Mouse (Mus musculus) CH12.LX (cell line): ENCODE measurements around the gene Tsen54. TPM values are rescaled to one million over a fixed set of nuclear protein-coding genes. Genes with fewer than 3 reads are reported as not detected.

Source experiments
- DNase-seq: peaks from one replicate; pipeline ENCODE4 v3.0.0-alpha.2; 2013; ENCODE audit errors: extremely low read depth
- H3K27ac ChIP-seq: 2 replicates; pipeline ENCODE4 v1.5.1; 2012; ENCODE audit warnings: low read depth, mild to moderate bottlenecking, control low read depth, moderate library complexity; ENCODE audit not compliant: insufficient read depth
- H3K27me3 ChIP-seq: replicated peaks from 2 replicates; pipeline ENCODE3; 2012; ENCODE audit warnings: inconsistent platforms
- H3K36me3 ChIP-seq, 2 experiments: replicated peaks in 1 of 2; 2 replicates each; pipeline versions ENCODE3 to v1.6.1; 2012; ENCODE audit warnings: inconsistent platforms in 1 of 2, low read length in 1 of 2, mild to moderate bottlenecking in 1 of 2, mixed read lengths in 1 of 2, moderate library complexity in 1 of 2; ENCODE audit not compliant: control insufficient read depth in 1 of 2, insufficient read depth in 1 of 2
- H3K4me1 ChIP-seq, 2 experiments: 2 replicates each; pipeline ENCODE4 v1.6.1; 2012; ENCODE audit warnings: inconsistent platforms in 1 of 2, moderate library complexity in 1 of 2; ENCODE audit not compliant: insufficient read depth in 2 of 2, control insufficient read depth in 1 of 2
- H3K4me2 ChIP-seq: 2 replicates; pipeline ENCODE4 v1.6.1; 2012; ENCODE audit warnings: low read depth, mild to moderate bottlenecking, control low read depth; ENCODE audit not compliant: poor library complexity, insufficient read depth, severe bottlenecking
- H3K4me3 ChIP-seq, 3 experiments: fragments of 150-350 bp in 1 of 3; sonication (generic) in 1 of 3; replicated peaks in 1 of 3; 2 replicates each; pipeline versions ENCODE3 to v1.5.1; 2011 to 2012; ENCODE audit warnings: low read depth in 2 of 3, low read length in 2 of 3, mild to moderate bottlenecking in 2 of 3, moderate library complexity in 2 of 3, control low read depth in 1 of 3, improper control_type of control experiment in 1 of 3, inconsistent platforms in 1 of 3, mixed read lengths in 1 of 3; ENCODE audit not compliant: poor library complexity in 1 of 3
- H3K79me2 ChIP-seq: replicated peaks from 2 replicates; pipeline ENCODE4 v1.6.1; 2012; ENCODE audit warnings: mild to moderate bottlenecking, moderate library complexity; ENCODE audit not compliant: control insufficient read depth, poor library complexity, insufficient read depth, severe bottlenecking; ENCODE audit errors: extremely low read depth
- H3K9ac ChIP-seq: 2 replicates; pipeline ENCODE4 v1.6.1; 2012; ENCODE audit warnings: low read depth, mild to moderate bottlenecking, control low read depth, moderate library complexity; ENCODE audit not compliant: insufficient read depth
- H3K9me3 ChIP-seq: replicated peaks from 2 replicates; pipeline ENCODE3; 2012; ENCODE audit warnings: low read length, inconsistent platforms, mixed read lengths
- BHLHE40 ChIP-seq: IDR thresholded peaks from 2 replicates; pipeline ENCODE4 v1.6.1; 2011; ENCODE audit warnings: mild to moderate bottlenecking, low read depth, low read length, improper control_type of control experiment
- CHD1 ChIP-seq: IDR thresholded peaks from 2 replicates; pipeline ENCODE4 v1.6.1; 2012; ENCODE audit warnings: low read depth, low read length, improper control_type of control experiment, inconsistent platforms
- CHD2 ChIP-seq: IDR thresholded peaks from 2 replicates; pipeline ENCODE4 v1.6.1; 2011; ENCODE audit warnings: low read length, improper control_type of control experiment
- CTCF ChIP-seq, 2 experiments: IDR thresholded peaks in 1 of 2; conservative IDR thresholded peaks in 1 of 2; 2 replicates each; pipeline ENCODE4 v1.5.1; 2011 to 2012; ENCODE audit warnings: low read depth in 2 of 2, low read length in 2 of 2, improper control_type of control experiment in 1 of 2, inconsistent platforms in 1 of 2, mild to moderate bottlenecking in 1 of 2, moderate library complexity in 1 of 2
- E2F4 ChIP-seq: IDR thresholded peaks from 2 replicates; pipeline ENCODE4 v1.6.1; 2011; ENCODE audit warnings: low read depth, low read length, improper control_type of control experiment; ENCODE audit not compliant: insufficient replicate concordance
- ELF1 ChIP-seq: IDR thresholded peaks from 2 replicates; pipeline ENCODE4 v1.6.1; 2014; ENCODE audit warnings: low read depth, mild to moderate bottlenecking, inconsistent platforms, low read length, improper control_type of control experiment
- ETS1 ChIP-seq: conservative IDR thresholded peaks from 2 replicates; pipeline ENCODE4 v1.6.1; 2012; ENCODE audit warnings: low read depth, mild to moderate bottlenecking, inconsistent platforms, low read length, improper control_type of control experiment, moderate library complexity
- GABPA ChIP-seq: IDR thresholded peaks from 2 replicates; pipeline ENCODE4 v1.6.1; 2012; ENCODE audit warnings: low read depth, low read length, improper control_type of control experiment, inconsistent platforms; ENCODE audit not compliant: insufficient replicate concordance
- HCFC1 ChIP-seq: IDR thresholded peaks from 2 replicates; pipeline ENCODE4 v1.6.1; 2012; ENCODE audit warnings: low read depth, mild to moderate bottlenecking, inconsistent platforms, low read length, improper control_type of control experiment
- IRF4 ChIP-seq: IDR thresholded peaks from 2 replicates; pipeline ENCODE4 v1.6.1; 2014; ENCODE audit warnings: low read depth, mild to moderate bottlenecking, inconsistent platforms, low read length, improper control_type of control experiment
- JUND ChIP-seq: conservative IDR thresholded peaks from 2 replicates; pipeline ENCODE4 v1.6.1; 2011; ENCODE audit warnings: low read depth, low read length, improper control_type of control experiment
- KAT2A ChIP-seq: IDR thresholded peaks from 2 replicates; pipeline ENCODE4 v1.6.1; 2012; ENCODE audit warnings: low read length, improper control_type of control experiment, inconsistent platforms; ENCODE audit not compliant: insufficient replicate concordance
- MAX ChIP-seq: IDR thresholded peaks from 2 replicates; pipeline ENCODE4 v1.6.1; 2011; ENCODE audit warnings: low read length, improper control_type of control experiment
- MAZ ChIP-seq: IDR thresholded peaks from 2 replicates; pipeline ENCODE4 v1.6.1; 2012; ENCODE audit warnings: low read depth, mild to moderate bottlenecking, inconsistent platforms, low read length, improper control_type of control experiment, moderate library complexity
- MEF2A ChIP-seq: IDR thresholded peaks from 2 replicates; pipeline ENCODE4 v1.6.1; 2014; ENCODE audit warnings: low read depth, mild to moderate bottlenecking, inconsistent platforms, low read length, improper control_type of control experiment, borderline replicate concordance
- MXI1 ChIP-seq: IDR thresholded peaks from 2 replicates; pipeline ENCODE4 v1.6.1; 2011; ENCODE audit warnings: mild to moderate bottlenecking, low read depth, low read length, improper control_type of control experiment
- NELFE ChIP-seq: IDR thresholded peaks from 2 replicates; pipeline ENCODE4 v1.6.1; 2011; ENCODE audit warnings: low read depth, low read length, improper control_type of control experiment
- NRF1 ChIP-seq: IDR thresholded peaks from 2 replicates; pipeline ENCODE4 v1.6.1; 2014; ENCODE audit warnings: low read depth, mild to moderate bottlenecking, inconsistent platforms, low read length, improper control_type of control experiment, moderate library complexity
- POLR2A ChIP-seq: IDR thresholded peaks from 2 replicates; pipeline ENCODE4 v1.6.1; 2011; ENCODE audit warnings: low read depth, mild to moderate bottlenecking, improper control_type of control experiment, low read length
- RAD21 ChIP-seq: IDR thresholded peaks from 2 replicates; pipeline ENCODE4 v1.6.1; 2011; ENCODE audit warnings: low read depth, mild to moderate bottlenecking, low read length, improper control_type of control experiment, moderate library complexity
- SIN3A ChIP-seq: IDR thresholded peaks from 2 replicates; pipeline ENCODE4 v1.6.1; 2012; ENCODE audit warnings: low read length, improper control_type of control experiment, inconsistent platforms
- TBP ChIP-seq: conservative IDR thresholded peaks from 2 replicates; pipeline ENCODE4 v1.6.1; 2011; ENCODE audit warnings: low read depth, low read length, improper control_type of control experiment
- TCF12 ChIP-seq: IDR thresholded peaks from 2 replicates; pipeline ENCODE4 v1.6.1; 2014; ENCODE audit warnings: low read depth, mild to moderate bottlenecking, inconsistent platforms, low read length, improper control_type of control experiment
- UBTF ChIP-seq: IDR thresholded peaks from 2 replicates; pipeline ENCODE4 v1.6.1; 2012; ENCODE audit warnings: low read depth, mild to moderate bottlenecking, inconsistent platforms, low read length, improper control_type of control experiment, moderate library complexity
- ZKSCAN1 ChIP-seq: IDR thresholded peaks from 2 replicates; pipeline ENCODE4 v1.6.1; 2012; ENCODE audit warnings: low read depth, inconsistent platforms, low read length, improper control_type of control experiment, borderline replicate concordance
- ZMIZ1 ChIP-seq: IDR thresholded peaks from 2 replicates; pipeline ENCODE4 v1.6.1; 2012; ENCODE audit warnings: low read depth, mild to moderate bottlenecking, inconsistent platforms, low read length, improper control_type of control experiment
- ZNF384 ChIP-seq: IDR thresholded peaks from 2 replicates; pipeline ENCODE4 v1.6.1; 2012; ENCODE audit warnings: low read depth, low read length, improper control_type of control experiment, inconsistent platforms
- dilution Hi-C: fragments of 300-500 bp; cut with MboI; formaldehyde crosslinking; loops from 2 replicates; pipeline ENCODE4 v1.14.3; 2020; ENCODE audit warnings: low sequenced_read_pairs; ENCODE audit not compliant: extremely low pct_unique_long_range_greater_than_20kb, extremely low pct_ligation_motif_present
- in situ Hi-C: fragments of 300-500 bp; cut with MboI; formaldehyde crosslinking; loops from 3 replicates; pipeline ENCODE4 v1.14.3; 2019; ENCODE audit warnings: low sequenced_read_pairs, low pct_ligation_motif_present, low pct_unique_long_range_greater_than_20kb, mixed read lengths
- polyA plus RNA-seq: library from polyadenylated mRNA; unstranded; fragments of >175 nt; gene quantifications from 2 replicates; pipeline ENCODE4 v1.2.1, GENCODE M21; 2012; ENCODE audit warnings: low read depth; ENCODE audit not compliant: insufficient read length
- total RNA-seq, 2 experiments: library from RNA; depleted of rRNA; stranded (reverse); fragments of 300-350 nt in 1 of 2; fragments of >200 nt in 1 of 2; gene quantifications; 2 replicates each; pipeline ENCODE4 v1.2.3; 2012 to 2014

Tsen54 gene
- total and polyA plus RNA-seq, 3 experiments = 45.8 to 71.1 (median 59.4) TPM

- Histone ChIP-seq H3K4me2 (peak within 1 kb of the TSS; percentile 78), H3K4me3 (peak within 1 kb of the TSS; percentile 77 to 85 (median 82)), H3K79me2 (no peaks in the 10 kb centered on the region), H3K27ac (no peak within 1 kb of the TSS), H3K36me3 (no peaks in the 10 kb centered on the region), H3K9ac (peak within 1 kb of the TSS; percentile 77), H3K9me3 (no peaks in the 10 kb centered on the region), H3K4me1 (peaks cover 3 to 16% of the 10 kb centered on the region in 2 experiments; a peak in 3 of 4 replicates), H3K27me3 (no peaks in the 10 kb centered on the region)
- dilution Hi-C loops (no loop called here), in situ Hi-C loops (no loop called here)
- DNase-seq = peak; percentile 100
- TF ChIP-seq GABPA = peak; percentile 92; the same call in 1 of the 2 replicates
- peak; percentile 70 for TF ChIP-seq MXI1
- peak in 1 of 2 experiments; percentile 12; a peak in 1 of 4 replicates for TF ChIP-seq CTCF (conservative IDR thresholded peaks at IDR 0.05 in 1 of 2, IDR thresholded peaks at IDR 0.05 in 1 of 2; ENCODE audit: low read depth in 2 of 2, low read length in 2 of 2)
- TF ChIP-seq TCF12 = peak; percentile 94
- no peak for TF ChIP-seq RAD21
- TF ChIP-seq MEF2A = peak; percentile 70
- peak; percentile 97 for TF ChIP-seq SIN3A
- TF ChIP-seq KAT2A = peak; percentile 99
- TF ChIP-seq NELFE = peak; percentile 72; the same call in 1 of the 2 replicates
- no peak; the same call in 1 of the 2 replicates for TF ChIP-seq IRF4
- peak; percentile 94 for TF ChIP-seq TBP
- TF ChIP-seq JUND = 0 out of 2 replicates have a peak, but pooled peaks have one; percentile 27
- peak; percentile 99 for TF ChIP-seq CHD2
- peak; percentile 83; the same call in 1 of the 2 replicates for TF ChIP-seq E2F4
- TF ChIP-seq ZNF384 = no peak
- peak; percentile 100 for TF ChIP-seq ELF1
- TF ChIP-seq UBTF = no peak
- peak; percentile 83 for TF ChIP-seq NRF1
- TF ChIP-seq HCFC1 = peak; percentile 96
- TF ChIP-seq ZMIZ1 = peak; percentile 68; the same call in 1 of the 2 replicates
- no peak for TF ChIP-seq ZKSCAN1
- TF ChIP-seq BHLHE40 = no peak; the same call in 1 of the 2 replicates
- TF ChIP-seq MAZ = peak; percentile 100
- peak; percentile 84 for TF ChIP-seq POLR2A
- TF ChIP-seq ETS1 = 0 out of 2 replicates have a peak, but pooled peaks have one; percentile 3
- peak; percentile 79 for TF ChIP-seq MAX
- peak; percentile 57; the same call in 1 of the 2 replicates for TF ChIP-seq CHD1
These were observed 49.4 kb upstream of the Tsen54 start, which contains the start of gene Tmem94 for GRCm38 (mm10) chr11:115765103-115765606. Gene Tmem94, plus strand, starts transcription at chr11:115765433.
